Mouse (Mus musculus) CH12.LX (cell line): ENCODE measurements at regions not wholly inside any gene's neighbourhood (a gene's known extent, or its start where the extent isn't known, plus 50 kb on each side); places are given as distances from the start of the nearest gene placed in this dataset.

Source experiments
- DNase-seq: peaks from one replicate; pipeline ENCODE4 v3.0.0-alpha.2; 2013; ENCODE audit errors: extremely low read depth
- H3K27ac ChIP-seq: 2 replicates; pipeline ENCODE4 v1.5.1; 2012; ENCODE audit warnings: low read depth, mild to moderate bottlenecking, control low read depth, moderate library complexity; ENCODE audit not compliant: insufficient read depth
- H3K27me3 ChIP-seq: replicated peaks from 2 replicates; pipeline ENCODE3; 2012; ENCODE audit warnings: inconsistent platforms
- H3K36me3 ChIP-seq, 2 experiments: replicated peaks in 1 of 2; 2 replicates each; pipeline versions ENCODE3 to v1.6.1; 2012; ENCODE audit warnings: inconsistent platforms in 1 of 2, low read length in 1 of 2, mild to moderate bottlenecking in 1 of 2, mixed read lengths in 1 of 2, moderate library complexity in 1 of 2; ENCODE audit not compliant: control insufficient read depth in 1 of 2, insufficient read depth in 1 of 2
- H3K4me1 ChIP-seq, 2 experiments: 2 replicates each; pipeline ENCODE4 v1.6.1; 2012; ENCODE audit warnings: inconsistent platforms in 1 of 2, moderate library complexity in 1 of 2; ENCODE audit not compliant: insufficient read depth in 2 of 2, control insufficient read depth in 1 of 2
- H3K4me2 ChIP-seq: 2 replicates; pipeline ENCODE4 v1.6.1; 2012; ENCODE audit warnings: low read depth, mild to moderate bottlenecking, control low read depth; ENCODE audit not compliant: poor library complexity, insufficient read depth, severe bottlenecking
- H3K4me3 ChIP-seq, 3 experiments: fragments of 150-350 bp in 1 of 3; sonication (generic) in 1 of 3; replicated peaks in 1 of 3; 2 replicates each; pipeline versions ENCODE3 to v1.5.1; 2011 to 2012; ENCODE audit warnings: low read depth in 2 of 3, low read length in 2 of 3, mild to moderate bottlenecking in 2 of 3, moderate library complexity in 2 of 3, control low read depth in 1 of 3, improper control_type of control experiment in 1 of 3, inconsistent platforms in 1 of 3, mixed read lengths in 1 of 3; ENCODE audit not compliant: poor library complexity in 1 of 3
- H3K79me2 ChIP-seq: replicated peaks from 2 replicates; pipeline ENCODE4 v1.6.1; 2012; ENCODE audit warnings: mild to moderate bottlenecking, moderate library complexity; ENCODE audit not compliant: control insufficient read depth, poor library complexity, insufficient read depth, severe bottlenecking; ENCODE audit errors: extremely low read depth
- H3K9ac ChIP-seq: 2 replicates; pipeline ENCODE4 v1.6.1; 2012; ENCODE audit warnings: low read depth, mild to moderate bottlenecking, control low read depth, moderate library complexity; ENCODE audit not compliant: insufficient read depth
- H3K9me3 ChIP-seq: replicated peaks from 2 replicates; pipeline ENCODE3; 2012; ENCODE audit warnings: low read length, inconsistent platforms, mixed read lengths
- CHD1 ChIP-seq: IDR thresholded peaks from 2 replicates; pipeline ENCODE4 v1.6.1; 2012; ENCODE audit warnings: low read depth, low read length, improper control_type of control experiment, inconsistent platforms
- CTCF ChIP-seq, 2 experiments: IDR thresholded peaks in 1 of 2; conservative IDR thresholded peaks in 1 of 2; 2 replicates each; pipeline ENCODE4 v1.5.1; 2011 to 2012; ENCODE audit warnings: low read depth in 2 of 2, low read length in 2 of 2, improper control_type of control experiment in 1 of 2, inconsistent platforms in 1 of 2, mild to moderate bottlenecking in 1 of 2, moderate library complexity in 1 of 2
- ELF1 ChIP-seq: IDR thresholded peaks from 2 replicates; pipeline ENCODE4 v1.6.1; 2014; ENCODE audit warnings: low read depth, mild to moderate bottlenecking, inconsistent platforms, low read length, improper control_type of control experiment
- ETS1 ChIP-seq: conservative IDR thresholded peaks from 2 replicates; pipeline ENCODE4 v1.6.1; 2012; ENCODE audit warnings: low read depth, mild to moderate bottlenecking, inconsistent platforms, low read length, improper control_type of control experiment, moderate library complexity
- HCFC1 ChIP-seq: IDR thresholded peaks from 2 replicates; pipeline ENCODE4 v1.6.1; 2012; ENCODE audit warnings: low read depth, mild to moderate bottlenecking, inconsistent platforms, low read length, improper control_type of control experiment
- IRF4 ChIP-seq: IDR thresholded peaks from 2 replicates; pipeline ENCODE4 v1.6.1; 2014; ENCODE audit warnings: low read depth, mild to moderate bottlenecking, inconsistent platforms, low read length, improper control_type of control experiment
- JUN ChIP-seq: IDR thresholded peaks from 2 replicates; pipeline ENCODE4 v1.6.1; 2011; ENCODE audit warnings: low read depth, mild to moderate bottlenecking, low read length, improper control_type of control experiment, moderate library complexity; ENCODE audit not compliant: insufficient read depth
- MAFK ChIP-seq: IDR thresholded peaks from 2 replicates; pipeline ENCODE4 v1.6.1; 2011; ENCODE audit warnings: low read length, improper control_type of control experiment; ENCODE audit not compliant: insufficient replicate concordance
- MAX ChIP-seq: IDR thresholded peaks from 2 replicates; pipeline ENCODE4 v1.6.1; 2011; ENCODE audit warnings: low read length, improper control_type of control experiment
- MAZ ChIP-seq: IDR thresholded peaks from 2 replicates; pipeline ENCODE4 v1.6.1; 2012; ENCODE audit warnings: low read depth, mild to moderate bottlenecking, inconsistent platforms, low read length, improper control_type of control experiment, moderate library complexity
- MYC ChIP-seq: IDR thresholded peaks from 2 replicates; pipeline ENCODE4 v1.6.1; 2011; ENCODE audit warnings: low read depth, mild to moderate bottlenecking, improper control_type of control experiment, low read length
- NELFE ChIP-seq: IDR thresholded peaks from 2 replicates; pipeline ENCODE4 v1.6.1; 2011; ENCODE audit warnings: low read depth, low read length, improper control_type of control experiment
- NRF1 ChIP-seq: IDR thresholded peaks from 2 replicates; pipeline ENCODE4 v1.6.1; 2014; ENCODE audit warnings: low read depth, mild to moderate bottlenecking, inconsistent platforms, low read length, improper control_type of control experiment, moderate library complexity
- POLR2A ChIP-seq: IDR thresholded peaks from 2 replicates; pipeline ENCODE4 v1.6.1; 2011; ENCODE audit warnings: low read depth, mild to moderate bottlenecking, improper control_type of control experiment, low read length
- POLR2AphosphoS2 ChIP-seq: IDR thresholded peaks from 2 replicates; pipeline ENCODE4 v1.6.1; 2011; ENCODE audit warnings: low read depth, low read length, improper control_type of control experiment
- RAD21 ChIP-seq: IDR thresholded peaks from 2 replicates; pipeline ENCODE4 v1.6.1; 2011; ENCODE audit warnings: low read depth, mild to moderate bottlenecking, low read length, improper control_type of control experiment, moderate library complexity
- RCOR1 ChIP-seq: conservative IDR thresholded peaks from 2 replicates; pipeline ENCODE4 v1.6.1; 2012; ENCODE audit warnings: low read depth, mild to moderate bottlenecking, inconsistent platforms, low read length, improper control_type of control experiment
- SIN3A ChIP-seq: IDR thresholded peaks from 2 replicates; pipeline ENCODE4 v1.6.1; 2012; ENCODE audit warnings: low read length, improper control_type of control experiment, inconsistent platforms
- SMC3 ChIP-seq: IDR thresholded peaks from 2 replicates; pipeline ENCODE4 v1.6.1; 2011; ENCODE audit warnings: low read depth, low read length, improper control_type of control experiment
- TCF12 ChIP-seq: IDR thresholded peaks from 2 replicates; pipeline ENCODE4 v1.6.1; 2014; ENCODE audit warnings: low read depth, mild to moderate bottlenecking, inconsistent platforms, low read length, improper control_type of control experiment
- UBTF ChIP-seq: IDR thresholded peaks from 2 replicates; pipeline ENCODE4 v1.6.1; 2012; ENCODE audit warnings: low read depth, mild to moderate bottlenecking, inconsistent platforms, low read length, improper control_type of control experiment, moderate library complexity
- ZC3H11A ChIP-seq: IDR thresholded peaks from 2 replicates; pipeline ENCODE4 v1.6.1; 2012; ENCODE audit warnings: low read depth, mild to moderate bottlenecking, inconsistent platforms, low read length, improper control_type of control experiment
- ZKSCAN1 ChIP-seq: IDR thresholded peaks from 2 replicates; pipeline ENCODE4 v1.6.1; 2012; ENCODE audit warnings: low read depth, inconsistent platforms, low read length, improper control_type of control experiment, borderline replicate concordance
- ZMIZ1 ChIP-seq: IDR thresholded peaks from 2 replicates; pipeline ENCODE4 v1.6.1; 2012; ENCODE audit warnings: low read depth, mild to moderate bottlenecking, inconsistent platforms, low read length, improper control_type of control experiment
- dilution Hi-C: fragments of 300-500 bp; cut with MboI; formaldehyde crosslinking; loops from 2 replicates; pipeline ENCODE4 v1.14.3; 2020; ENCODE audit warnings: low sequenced_read_pairs; ENCODE audit not compliant: extremely low pct_unique_long_range_greater_than_20kb, extremely low pct_ligation_motif_present
- in situ Hi-C: fragments of 300-500 bp; cut with MboI; formaldehyde crosslinking; loops from 3 replicates; pipeline ENCODE4 v1.14.3; 2019; ENCODE audit warnings: low sequenced_read_pairs, low pct_ligation_motif_present, low pct_unique_long_range_greater_than_20kb, mixed read lengths

- no peak overlapping the region for H3K4me2 ChIP-seq
- H3K9me3 ChIP-seq = no peaks in the 10 kb centered on the region
- dilution Hi-C loops = no loop called here
Observed at GRCm38 (mm10) chr14:68973636-68974101, 320.4 kb downstream of the Synb start.

GRCm38 (mm10) chr14:68966758-68967157 lies 327.3 kb downstream of the Synb start:
- Histone ChIP-seq H3K9ac (no peak overlapping the region), H3K4me2 (no peak overlapping the region), H3K9me3 (no peaks in the 10 kb centered on the region), H3K27me3 (no peaks in the 10 kb centered on the region), H3K79me2 (no peaks in the 10 kb centered on the region), H3K4me1 (no peaks in the 10 kb centered on the region; a peak in 1 of 4 replicates), H3K4me3 (no peak overlapping the region), H3K27ac (no peak overlapping the region), H3K36me3 (no peaks in the 10 kb centered on the region)
- DNase-seq = peak; percentile 77
- dilution Hi-C loops (no loop called here), in situ Hi-C loops (loop anchor here (10.0 kb wide), 1 partner anchor 222 kb away; no protein-coding TSS in a partner anchor)
- TF ChIP-seq NRF1 (no peak), UBTF (no peak), ZKSCAN1 (no peak), SIN3A (no peak), RAD21 (peak; percentile 83), HCFC1 (no peak), TCF12 (no peak), MAFK (no peak), CTCF (conservative IDR thresholded peaks at IDR 0.05 in 1 of 2, IDR thresholded peaks at IDR 0.05 in 1 of 2; ENCODE audit: low read depth in 2 of 2, low read length in 2 of 2) (peak; percentile 82 to 93), MAX (no peak), ZMIZ1 (no peak), IRF4 (no peak), RCOR1 (no peak), JUN (no peak), POLR2A (no peak), ELF1 (no peak), MYC (no peak), SMC3 (peak; percentile 98), MAZ (no peak), CHD1 (no peak), POLR2AphosphoS2 (no peak), ZC3H11A (peak; percentile 62), NELFE (peak; percentile 43; the same call in 1 of the 2 replicates), ETS1 (no peak)

More at GRCm38 (mm10) chr14:68973636-68974101, 320.4 kb downstream of the Synb start:
- Histone ChIP-seq H3K9ac (no peak overlapping the region), H3K27ac (no peak overlapping the region), H3K4me1 (no peaks in the 10 kb centered on the region), H3K4me3 (no peak overlapping the region), H3K79me2 (no peaks in the 10 kb centered on the region), H3K27me3 (no peaks in the 10 kb centered on the region), H3K36me3 (no peaks in the 10 kb centered on the region)
- DNase-seq = no peak
- in situ Hi-C loops = no loop called here
- TF ChIP-seq MAFK (no peak), NELFE (no peak), POLR2A (no peak)
